ENCODE assay signal across 10 mouse cellular contexts in the genomic region with DNA sequence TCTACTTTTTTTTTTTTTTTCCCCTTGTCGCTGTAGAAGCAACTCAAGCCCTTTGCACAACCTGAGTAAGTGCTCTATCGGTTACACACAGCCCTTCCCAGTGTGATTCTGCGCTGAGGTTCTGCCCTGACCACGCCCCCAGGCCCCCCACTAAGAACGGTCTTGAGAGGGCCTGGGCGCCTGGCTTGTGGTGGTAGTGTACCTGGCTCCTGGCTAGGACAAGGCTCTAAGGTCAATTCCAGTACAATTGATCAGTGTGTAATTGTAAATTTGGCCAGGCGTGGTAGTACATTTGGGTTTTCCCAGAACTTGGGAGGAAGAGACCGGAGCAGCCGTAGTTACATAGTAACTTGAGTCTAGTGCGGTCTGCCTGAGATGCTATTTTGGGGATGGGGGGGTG. TPM values are rescaled to one million over a fixed set of nuclear protein-coding genes. Genes with fewer than 3 reads are reported as not detected.
DNase-seq lines count a peak whose midpoint lies in the region; ATAC-seq and TF ChIP-seq lines count a peak whose summit lies in the region.
"Had no signal": no experiment of that assay in that cellular context is flagged by ENCODE, and none has a peak within 500 bp of the region (broad histone marks: within the 10 kb centered on the region; RNA-seq: fewer than 3 reads in every experiment).

No protein-coding gene starts in this region.

- 51% methylated on average over 10 of the region's 10 CpGs for WGBS in liver, embryonic 12.5 days (ENCODE audit: insufficient replicate concordance)
- WGBS in liver, embryonic 11.5 days, result 52% methylated on average over 10 of the region's 10 CpGs
- WGBS in limb, embryonic 12.5 days, result 47% methylated on average over 10 of the region's 10 CpGs

- intact Hi-C loops in gastrocnemius, adult 2 months (cut with DNase I), result no loop called here
- intact Hi-C loops in left cerebral cortex, adult 2 months (cut with DNase I), result no loop called here

- H3K9ac ChIP-seq in liver, embryonic 12.5 days, result no peak overlapping the region
- H3K9ac ChIP-seq in liver, embryonic 11.5 days (ENCODE audit: low read depth, low read length), result no peak overlapping the region
- no peak overlapping the region for H3K9ac ChIP-seq in limb, embryonic 12.5 days (replicated peaks)

- peaks cover 35% of the 10 kb centered on the region for H3K27me3 ChIP-seq in liver, embryonic 12.5 days (replicated peaks)
- H3K27me3 ChIP-seq in liver, embryonic 11.5 days (replicated peaks; ENCODE audit: control insufficient read depth, insufficient read depth, low read length), result 0 out of 2 replicates have a peak, but pooled peaks cover 2% of the 10 kb centered on the region
- H3K27me3 ChIP-seq in limb, embryonic 12.5 days, result peaks cover 6% of the 10 kb centered on the region; the same call in 1 of the 2 replicates

- peaks cover 9% of the 10 kb centered on the region for H3K36me3 ChIP-seq in liver, embryonic 12.5 days
- no peaks in the 10 kb centered on the region for H3K36me3 ChIP-seq in liver, embryonic 11.5 days (ENCODE audit: control insufficient read depth, insufficient read depth, low read length)
- H3K36me3 ChIP-seq in limb, embryonic 12.5 days, result peaks cover 15% of the 10 kb centered on the region

- H3K4me3 ChIP-seq in gastrocnemius, adult 2 months, result peak overlapping the region; percentile 30
- no peak overlapping the region for H3K4me3 ChIP-seq in liver, embryonic 12.5 days
- H3K4me3 ChIP-seq in liver, embryonic 11.5 days (ENCODE audit: low read depth, low read length), result no peak overlapping the region
- H3K4me3 ChIP-seq in limb, embryonic 12.5 days (replicated peaks), result no peak overlapping the region; the same call in 1 of the 2 replicates
- no peak overlapping the region for H3K4me3 ChIP-seq in left cerebral cortex, adult 2 months

- TF ChIP-seq CTCF in gastrocnemius, adult 2 months (IDR thresholded peaks at IDR 0.05), result no peak
- no peak for TF ChIP-seq CTCF in left cerebral cortex, adult 2 months (IDR thresholded peaks at IDR 0.05)

- no peak overlapping the region for H3K4me2 ChIP-seq in liver, embryonic 12.5 days
- no peak overlapping the region for H3K4me2 ChIP-seq in liver, embryonic 11.5 days
- H3K4me2 ChIP-seq in limb, embryonic 12.5 days, result peak overlapping the region; percentile 90

- DNase-seq in gastrocnemius, adult 2 months, result peak; percentile 30
- DNase-seq in gastrocnemius, postnatal 25 days, result no peak
- DNase-seq in liver, embryonic 11.5 days (ENCODE audit: low spot score), result no peak
- DNase-seq in R1 (ENCODE audit: low read depth, low spot score), result peak; percentile 73
- DNase-seq in adrenal gland, adult 2 months, result no peak
- no peak for DNase-seq in left cerebral cortex, adult 2 months (ENCODE audit: extremely low spot score in 1 of 2, low spot score in 2 of 2)
- DNase-seq: heart, postnatal 14 days had no signal

- H3K9me3 ChIP-seq in liver, embryonic 12.5 days (replicated peaks), result no peaks in the 10 kb centered on the region
- no peaks in the 10 kb centered on the region for H3K9me3 ChIP-seq in liver, embryonic 11.5 days (ENCODE audit: control insufficient read depth, low read length)
- H3K9me3 ChIP-seq in limb, embryonic 12.5 days, result no peaks in the 10 kb centered on the region
- H3K9me3 ChIP-seq: megakaryocyte, embryonic 14.5 days had no signal

- H3K27ac ChIP-seq in gastrocnemius, adult 2 months, result peak overlapping the region; percentile 91
- peak overlapping the region; percentile 12; the same call in 1 of the 2 replicates for H3K27ac ChIP-seq in liver, embryonic 12.5 days
- H3K27ac ChIP-seq in liver, embryonic 11.5 days (ENCODE audit: low read depth, low read length), result no peak overlapping the region; the same call in 1 of the 2 replicates
- H3K27ac ChIP-seq in limb, embryonic 12.5 days, result no peak overlapping the region
- H3K27ac ChIP-seq in left cerebral cortex, adult 2 months, result no peak overlapping the region

- H3K4me1 ChIP-seq in liver, embryonic 12.5 days, result peaks cover 44% of the 10 kb centered on the region
- peaks cover 17% of the 10 kb centered on the region for H3K4me1 ChIP-seq in liver, embryonic 11.5 days (replicated peaks; ENCODE audit: control insufficient read depth, insufficient read depth, low read length)
- H3K4me1 ChIP-seq in limb, embryonic 12.5 days (replicated peaks), result peaks cover 28% of the 10 kb centered on the region

- no peak for ATAC-seq in liver, embryonic 12.5 days
- no peak for ATAC-seq in liver, embryonic 11.5 days (replicated peaks; ENCODE audit: low FRiP score)
- no peak for ATAC-seq in limb, embryonic 12.5 days (ENCODE audit: insufficient number of reproducible peaks, insufficient read depth, low FRiP score, low TSS enrichment, low read depth)

RNA-seq across cellular contexts. Expression of gene Mpnd, which starts 1.4 kb away (rescaled TPM):
- 10 to 100 TPM; 41.2 to 41.6 TPM for total RNA-seq in gastrocnemius, adult 2 months (2021)
- total RNA-seq in gastrocnemius, postnatal 25 days (2021), result 10 to 100 TPM; 43.3 to 44.4 TPM
- 27.4 and 29.1 TPM in 2 replicates for polyA plus RNA-seq in liver, embryonic 12.5 days (2016; fragmentation: Nextera tagmentation; extraction: Ambion mirVana)
- polyA plus RNA-seq in liver, embryonic 11.5 days (2014; fragmentation: Nextera tagmentation; extraction: Ambion mirVana), result 42.5 and 47.9 TPM in 2 replicates
- polyA plus RNA-seq in limb, embryonic 12.5 days (2016; fragmentation: Nextera tagmentation; extraction: Ambion mirVana), result 165 and 169 TPM in 2 replicates
- 10 to 100 TPM; 87.3 to 90.5 TPM for total RNA-seq in adrenal gland, adult 2 months (2021)
- 179 and 197 TPM in 2 replicates for polyA plus RNA-seq in adrenal gland, adult 2 months (2012; rRNA removed)
- total RNA-seq in left cerebral cortex, adult 2 months (2021), result 10 to 100 TPM; 90.8 to 91.2 TPM

RNA-seq across cellular contexts. Expression of gene Stap2, which starts 1.6 kb away (rescaled TPM):
- 1 to 10 TPM; 2.6 to 3.1 TPM for total RNA-seq in gastrocnemius, adult 2 months (2021)
- 1 to 10 TPM; 2.6 to 4.9 TPM for total RNA-seq in gastrocnemius, postnatal 25 days (2021)
- 1.8 and 2.1 TPM in 2 replicates for polyA plus RNA-seq in liver, embryonic 12.5 days (2016; fragmentation: Nextera tagmentation; extraction: Ambion mirVana)
- 3.4 and 3.5 TPM in 2 replicates for polyA plus RNA-seq in liver, embryonic 11.5 days (2014; fragmentation: Nextera tagmentation; extraction: Ambion mirVana)
- 7.2 and 9.2 TPM in 2 replicates for polyA plus RNA-seq in limb, embryonic 12.5 days (2016; fragmentation: Nextera tagmentation; extraction: Ambion mirVana)
- total RNA-seq in adrenal gland, adult 2 months (2021), result 1 to 10 TPM; 5.6 TPM
- polyA plus RNA-seq in adrenal gland, adult 2 months (2012; rRNA removed), result 5.2 and 8.4 TPM in 2 replicates
- total RNA-seq in left cerebral cortex, adult 2 months (2021), result 1 to 10 TPM; 2.5 to 3.1 TPM

RNA-seq across cellular contexts. Expression of gene Fsd1, which starts 20.6 kb away (rescaled TPM):
- total RNA-seq in gastrocnemius, adult 2 months (2021), result not detected
- total RNA-seq in gastrocnemius, postnatal 25 days (2021), result not detected
- 1.7 and 2.3 TPM in 2 replicates for polyA plus RNA-seq in liver, embryonic 12.5 days (2016; fragmentation: Nextera tagmentation; extraction: Ambion mirVana)
- 6.4 and 8.8 TPM in 2 replicates for polyA plus RNA-seq in liver, embryonic 11.5 days (2014; fragmentation: Nextera tagmentation; extraction: Ambion mirVana)
- 42.4 and 43.2 TPM in 2 replicates for polyA plus RNA-seq in limb, embryonic 12.5 days (2016; fragmentation: Nextera tagmentation; extraction: Ambion mirVana)
- total RNA-seq in adrenal gland, adult 2 months (2021), result 1 to 10 TPM; 1.0 to 2.7 TPM
- polyA plus RNA-seq in adrenal gland, adult 2 months (2012; rRNA removed), result 2.3 and 2.7 TPM in 2 replicates
- total RNA-seq in left cerebral cortex, adult 2 months (2021), result 10 to 100 TPM; 88.7 to 90.6 TPM

RNA-seq across cellular contexts. Expression of gene Sh3gl1, which starts 29.5 kb away (rescaled TPM):
- total RNA-seq in gastrocnemius, adult 2 months (2021), result 1 to 10 TPM; 8.7 to 9.5 TPM
- 10 to 100 TPM; 10.8 to 12.4 TPM for total RNA-seq in gastrocnemius, postnatal 25 days (2021)
- polyA plus RNA-seq in liver, embryonic 12.5 days (2016; fragmentation: Nextera tagmentation; extraction: Ambion mirVana), result 66.4 and 67.9 TPM in 2 replicates
- polyA plus RNA-seq in liver, embryonic 11.5 days (2014; fragmentation: Nextera tagmentation; extraction: Ambion mirVana), result 96.4 and 99.1 TPM in 2 replicates
- polyA plus RNA-seq in limb, embryonic 12.5 days (2016; fragmentation: Nextera tagmentation; extraction: Ambion mirVana), result 171 and 175 TPM in 2 replicates
- 10 to 100 TPM; 41.3 to 44.0 TPM for total RNA-seq in adrenal gland, adult 2 months (2021)
- 66.4 and 70.6 TPM in 2 replicates for polyA plus RNA-seq in adrenal gland, adult 2 months (2012; rRNA removed)
- 10 to 100 TPM; 38.9 to 43.2 TPM for total RNA-seq in left cerebral cortex, adult 2 months (2021)

RNA-seq across cellular contexts. Expression of gene Chaf1a, which starts 33.3 kb away (rescaled TPM):
- under 1 TPM; 0.46 to 0.59 TPM for total RNA-seq in gastrocnemius, adult 2 months (2021)
- 1 to 10 TPM in 1 of 2 experiments, under 1 TPM in 1; 0.79 to 1.3 TPM for total RNA-seq in gastrocnemius, postnatal 25 days (2021)
- 34.3 and 37.6 TPM in 2 replicates for polyA plus RNA-seq in liver, embryonic 12.5 days (2016; fragmentation: Nextera tagmentation; extraction: Ambion mirVana)
- polyA plus RNA-seq in liver, embryonic 11.5 days (2014; fragmentation: Nextera tagmentation; extraction: Ambion mirVana), result 32.0 and 32.6 TPM in 2 replicates
- 48.8 and 51.2 TPM in 2 replicates for polyA plus RNA-seq in limb, embryonic 12.5 days (2016; fragmentation: Nextera tagmentation; extraction: Ambion mirVana)
- 1 to 10 TPM; 1.6 to 2.5 TPM for total RNA-seq in adrenal gland, adult 2 months (2021)
- polyA plus RNA-seq in adrenal gland, adult 2 months (2012; rRNA removed), result 1.5 and 2.0 TPM in 2 replicates
- 1 to 10 TPM; 1.6 to 2.0 TPM for total RNA-seq in left cerebral cortex, adult 2 months (2021)

Comparison
In these comparisons a context has a peak if more than half of its experiments do, and no peak if none do; other contexts are left out.
1. DNase-seq: peak in gastrocnemius, adult 2 months (single experiment) and R1 (single experiment); none in gastrocnemius, postnatal 25 days (single experiment), liver, embryonic 11.5 days (single experiment), adrenal gland, adult 2 months (single experiment) and left cerebral cortex, adult 2 months (0 of 2).
2. H3K27ac ChIP-seq: peak in gastrocnemius, adult 2 months (single experiment) and liver, embryonic 12.5 days (single experiment); none in liver, embryonic 11.5 days (single experiment), limb, embryonic 12.5 days (single experiment) and left cerebral cortex, adult 2 months (single experiment).
3. RNA of gene Fsd1, which starts 20.6 kb away (total RNA-seq): 88.7 to 90.6 TPM in left cerebral cortex, adult 2 months; 1.0 to 2.7 TPM in adrenal gland, adult 2 months, not detected in gastrocnemius, adult 2 months and not detected in gastrocnemius, postnatal 25 days; every median in the first group is over 10 times any median in the second.